Mouse (Mus musculus) lung, postnatal 4 days (tissue): Measurements from ENCODE around the gene Dglucy.

Experiments
- DNase-seq, 2 experiments: peaks; one replicate each; pipeline ENCODE4 v3.0.0; 2021

Dglucy gene

DNA sequence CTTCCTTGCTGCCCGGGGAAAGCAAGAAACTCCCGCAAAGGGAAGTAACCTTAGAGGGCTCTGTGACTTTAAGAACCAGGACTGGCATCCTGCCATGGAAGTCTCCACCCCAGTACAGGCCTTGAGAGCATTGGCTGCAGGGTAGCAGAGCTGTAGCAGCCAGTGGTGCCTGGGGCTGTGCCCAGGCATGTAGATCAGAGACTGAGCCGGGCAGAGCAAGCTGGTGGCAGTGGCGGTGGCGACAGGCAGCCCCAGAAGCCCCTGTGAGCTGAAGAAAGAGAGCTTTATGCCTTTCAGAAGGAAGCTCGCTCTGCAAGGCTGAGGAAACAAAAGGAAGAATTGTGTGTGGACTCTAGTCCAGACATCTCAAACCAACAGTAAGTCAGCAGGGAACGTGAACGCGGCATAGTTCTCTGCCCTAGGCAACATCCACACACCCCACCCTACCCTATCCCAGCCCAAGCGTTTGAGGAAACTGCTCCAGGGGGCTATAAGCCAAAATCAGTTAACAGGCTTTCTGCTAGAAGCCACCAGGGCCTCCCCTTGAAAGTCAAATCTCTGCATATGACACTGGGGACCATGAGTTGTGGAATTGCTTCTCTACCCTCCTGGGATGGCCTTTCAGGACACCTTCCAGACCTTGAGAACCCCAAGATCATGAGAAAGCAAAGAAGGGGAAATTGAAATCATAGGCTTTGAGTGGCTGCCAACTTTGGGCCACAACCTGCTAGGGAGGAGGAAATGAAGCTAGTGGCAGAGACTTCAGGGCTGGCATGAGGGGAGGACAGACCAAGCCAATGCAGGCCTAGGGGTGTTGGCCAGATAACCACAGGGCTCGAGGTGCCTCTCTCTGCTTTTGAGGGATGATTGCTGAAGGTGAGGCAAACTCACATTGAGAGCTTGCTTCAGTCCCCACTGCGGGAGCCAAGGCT is at the start of gene Dglucy:
Gene Dglucy (plus strand): TSS at position 124 of the 932 bp plus-strand sequence.
- peak; percentile 90 for DNase-seq

DNA sequence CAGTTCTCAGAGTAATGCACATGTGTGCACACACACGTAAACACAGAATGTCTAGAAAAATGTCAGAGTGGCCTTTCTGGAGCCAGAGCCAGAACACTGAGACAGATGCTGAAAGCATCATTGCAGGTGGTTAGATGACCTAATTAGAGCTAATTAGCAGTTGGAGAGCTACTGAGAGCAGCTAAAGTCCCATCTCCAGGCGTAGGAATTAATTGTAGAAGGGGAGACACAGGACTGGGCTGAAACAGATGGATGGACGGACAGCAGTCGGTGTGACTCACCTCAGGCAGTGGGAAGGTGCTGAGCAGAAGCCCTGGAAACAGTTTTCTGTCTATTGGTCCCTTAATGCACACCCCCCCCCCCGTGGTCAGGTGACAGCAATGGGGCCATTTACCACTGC is 43.7 kb upstream of the Dglucy start:
- no peak for DNase-seq

- DNase-seq = no peak
Measured at GRCm38 (mm10) chr12:100735581-100735980, 43.3 kb upstream of the Dglucy start.

DNA sequence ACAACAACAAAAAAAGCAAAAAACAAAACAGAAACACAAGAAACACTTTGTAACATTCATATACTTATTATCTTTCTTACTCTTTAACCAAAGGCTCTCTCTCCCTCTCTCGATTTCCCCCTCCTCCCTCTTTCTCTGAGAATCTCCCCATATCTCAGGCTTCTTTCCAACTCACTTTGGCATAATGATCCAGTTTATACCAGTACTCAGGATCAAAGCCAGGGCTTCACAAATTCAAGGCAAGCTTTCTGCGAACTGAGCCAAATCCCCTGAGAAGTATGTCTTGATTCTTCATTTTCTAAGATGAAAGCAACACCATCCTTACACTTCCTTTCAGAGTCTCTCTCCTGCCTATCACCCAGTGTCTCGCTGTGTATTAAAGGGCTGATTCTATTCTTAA is 40.4 kb upstream of the Dglucy start:
- DNase-seq = no peak

DNA sequence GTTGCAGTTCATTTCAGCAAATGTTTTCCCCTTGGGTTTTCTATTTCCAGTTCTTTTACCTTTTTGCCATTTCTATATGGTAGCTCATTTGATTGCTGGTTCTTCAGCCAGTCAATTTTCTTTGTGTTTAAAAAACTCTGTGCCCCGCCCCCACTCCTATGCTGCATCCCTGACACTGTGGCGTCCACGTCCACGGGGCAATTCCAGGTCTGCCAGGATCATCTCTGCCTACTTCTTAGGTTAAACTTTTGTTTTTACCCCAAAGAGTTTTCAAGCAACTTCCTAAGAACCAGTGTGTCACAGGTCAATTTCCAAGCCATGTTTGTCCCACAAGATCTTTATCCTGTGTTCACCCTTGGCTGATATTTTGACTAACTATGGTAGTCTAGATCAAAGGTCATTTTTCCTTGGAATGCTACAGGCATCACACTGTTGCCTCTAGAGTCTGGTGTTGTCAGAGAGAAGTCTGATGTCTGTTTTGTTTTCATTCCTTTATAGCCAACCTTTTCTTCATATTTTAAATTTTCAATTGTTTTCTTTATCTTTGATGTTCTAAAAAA is 39.8 kb upstream of the Dglucy start:
- DNase-seq = no peak

DNA sequence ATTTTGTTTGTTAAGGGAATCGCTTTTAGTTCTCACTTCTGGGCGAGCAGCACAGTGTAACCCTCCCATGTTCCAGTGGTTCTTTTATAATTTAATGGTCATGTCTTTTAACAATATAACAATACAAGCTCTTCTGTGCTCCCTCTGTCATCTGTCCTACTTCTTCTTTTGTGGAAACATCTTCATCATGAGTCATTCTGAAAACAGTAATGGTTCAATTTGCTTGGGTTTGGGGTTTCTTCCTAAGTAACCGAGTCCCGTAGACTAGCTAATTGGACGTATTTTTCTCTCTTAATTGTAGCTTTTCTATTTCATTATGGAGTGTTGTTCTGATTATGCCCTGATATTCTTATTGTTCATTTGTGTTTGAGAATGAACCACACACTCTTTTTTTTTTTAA is 38.5 kb upstream of the Dglucy start:
- DNase-seq = no peak

GRCm38 (mm10) chr12:100742468-100742867 is 36.4 kb upstream of the Dglucy start:
- no peak for DNase-seq

GRCm38 (mm10) chr12:100752977-100753376 is 25.9 kb upstream of the Dglucy start:
- no peak for DNase-seq

DNA sequence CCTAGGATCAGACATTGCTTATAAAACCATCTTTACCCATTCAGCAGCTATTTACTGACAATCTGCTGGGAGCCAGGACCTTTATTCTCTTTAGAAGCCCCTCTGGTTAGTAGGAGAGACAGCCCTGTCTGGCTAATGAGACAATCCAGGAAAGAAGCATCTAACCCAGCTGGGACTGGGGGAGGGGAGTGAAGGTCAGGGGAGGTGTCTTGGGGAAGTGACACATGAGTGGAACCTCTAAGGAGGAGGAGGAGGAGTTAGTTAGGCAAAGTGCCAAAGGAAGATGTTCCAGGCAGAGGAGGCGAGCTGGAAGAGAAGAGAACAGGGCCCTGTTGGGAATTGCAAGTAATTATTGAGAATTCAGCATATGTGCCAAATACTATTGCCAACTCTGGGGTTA is 25.1 kb upstream of the Dglucy start:
- no peak for DNase-seq

DNA sequence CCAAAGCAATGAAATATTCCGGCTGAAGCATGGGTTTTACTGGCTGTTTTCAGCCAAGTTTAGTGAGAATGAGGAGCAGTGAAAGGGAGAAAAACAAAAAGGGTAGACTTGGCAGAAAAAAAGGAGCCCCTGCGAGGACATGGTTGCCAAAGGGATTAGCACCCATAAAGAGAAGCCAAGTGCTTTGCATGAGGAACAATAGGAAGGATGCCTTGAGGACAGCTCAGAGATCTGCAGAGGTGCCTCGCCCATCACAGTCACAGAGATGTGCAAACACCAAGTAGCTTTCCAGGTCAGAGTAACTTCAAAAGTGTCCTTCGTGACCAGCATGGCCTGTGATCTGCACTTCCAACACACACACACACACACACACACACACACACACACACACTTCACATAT is 21.4 kb upstream of the Dglucy start:
- no peak for DNase-seq

- no peak for DNase-seq
Measured at GRCm38 (mm10) chr12:100762663-100763425, 16.0 kb upstream of the Dglucy start.

- DNase-seq = no peak
Measured at GRCm38 (mm10) chr12:100764329-100765018, 14.4 kb upstream of the Dglucy start.

- DNase-seq = no peak
Measured at GRCm38 (mm10) chr12:100769871-100770270, 9.0 kb upstream of the Dglucy start.

DNA sequence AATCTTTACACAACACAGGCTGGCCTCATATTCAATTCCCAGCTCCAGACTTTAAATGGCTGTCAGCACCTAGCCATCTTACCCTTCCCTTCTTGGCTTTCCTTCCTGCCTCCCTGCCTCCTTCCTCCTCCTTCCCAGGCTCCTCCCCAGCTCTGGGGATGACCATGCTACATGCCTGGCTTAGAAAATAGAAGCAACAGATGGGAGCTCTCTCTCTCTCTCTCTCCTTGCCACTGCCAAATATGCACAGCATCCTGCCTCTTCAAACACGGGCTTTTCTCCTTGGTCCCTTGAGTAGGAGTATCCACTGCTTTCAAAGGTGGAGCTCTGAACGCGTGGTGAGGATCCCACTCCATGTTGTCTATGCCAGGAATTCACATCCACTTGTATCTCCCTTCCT is 8.1 kb upstream of the Dglucy start:
- DNase-seq = no peak

GRCm38 (mm10) chr12:100772230-100772984 is 6.5 kb upstream of the Dglucy start:
- DNase-seq = peak; percentile 54 to 80

DNA sequence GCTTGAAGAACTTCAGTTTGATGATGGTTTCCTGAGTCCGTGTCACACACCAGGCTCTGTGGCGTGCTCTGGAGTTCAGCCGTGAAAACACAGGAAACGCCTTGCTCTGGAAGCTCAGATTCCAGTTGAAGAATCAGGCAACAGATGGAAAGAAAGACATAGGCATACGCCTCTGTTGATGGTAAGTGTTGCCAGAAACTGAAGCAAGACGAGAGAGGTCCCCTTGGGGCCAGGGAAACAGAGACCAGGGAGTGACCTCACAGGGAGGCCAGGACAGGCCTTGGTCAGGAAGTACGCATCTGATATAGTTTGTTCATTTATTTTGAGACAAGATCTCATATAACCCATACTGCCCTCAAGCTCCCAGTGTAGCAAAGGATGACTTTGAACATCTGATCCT is 4.1 kb upstream of the Dglucy start:
- no peak for DNase-seq

DNA sequence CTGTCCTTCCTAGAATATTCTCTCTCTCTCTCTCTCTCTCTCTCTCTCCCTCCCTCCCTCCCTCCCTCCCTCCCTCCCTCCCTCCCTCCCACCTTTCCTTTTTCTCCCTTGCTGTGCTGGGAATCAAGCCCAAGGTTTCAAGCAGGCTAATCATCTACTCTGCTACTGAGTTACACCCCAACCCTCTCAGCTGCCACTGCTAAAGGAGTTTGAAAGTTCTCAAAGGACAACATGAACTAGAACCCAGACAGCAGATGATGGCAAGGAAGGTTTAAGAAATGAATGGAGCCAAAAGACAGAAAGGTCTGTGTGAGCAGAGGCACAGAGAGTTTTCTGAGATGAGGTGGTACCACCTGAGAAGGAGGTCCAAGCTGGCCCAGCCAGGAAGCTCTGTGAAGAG is 3.6 kb upstream of the Dglucy start:
- no peak for DNase-seq

DNA sequence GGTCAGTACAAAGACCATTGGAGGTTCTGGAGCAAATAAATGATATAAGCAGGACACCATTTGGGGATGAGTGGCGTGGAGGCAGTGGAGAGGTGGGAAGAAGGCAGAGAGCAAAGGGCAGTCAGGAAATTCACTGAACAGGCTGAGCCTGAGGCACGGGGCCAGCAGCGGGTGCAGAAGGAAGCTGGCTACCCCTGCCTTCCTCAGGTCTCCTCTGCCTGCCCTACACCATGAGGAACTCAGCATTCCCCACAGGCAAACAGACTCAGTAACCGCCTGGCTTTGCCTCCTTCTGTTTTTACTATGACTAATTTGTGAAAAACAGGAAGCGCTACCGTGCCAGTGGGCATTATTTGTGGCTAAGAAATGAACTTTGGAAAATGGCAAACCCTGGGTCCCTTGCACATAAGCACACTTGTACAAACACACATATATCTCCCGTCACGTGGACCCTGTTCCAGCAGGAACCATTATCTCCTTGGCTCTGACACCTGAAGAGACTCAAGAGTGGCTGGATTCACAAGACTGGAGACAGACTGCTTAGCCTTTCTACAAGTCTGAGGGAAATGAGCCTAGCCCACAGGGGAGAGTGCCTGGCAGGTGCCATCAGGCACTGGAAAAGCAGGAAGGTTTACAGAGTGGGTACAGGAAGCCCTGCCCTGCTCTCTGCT is 2.8 kb upstream of the Dglucy start:
- DNase-seq = peak; percentile 25 to 30

DNA sequence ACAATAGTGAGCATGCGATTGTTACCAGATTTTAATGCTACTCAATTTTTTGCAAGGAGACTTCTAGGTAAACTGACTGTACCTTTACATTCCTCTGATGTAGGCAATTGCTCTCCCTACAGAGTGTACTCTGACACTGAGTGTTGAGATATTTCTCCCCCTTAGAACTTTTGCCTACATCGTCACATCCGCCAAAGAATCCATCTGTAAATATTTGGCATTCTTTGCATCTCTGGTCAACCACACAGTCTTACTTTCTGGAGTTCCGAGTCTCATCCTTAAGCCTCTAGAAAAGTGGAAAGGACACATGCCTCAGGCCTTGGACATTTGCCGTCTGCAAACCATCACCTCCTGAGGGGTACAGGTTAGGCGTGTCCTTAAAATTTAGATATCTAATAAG is 1.9 kb upstream of the Dglucy start:
- DNase-seq = no peak

- peak in 1 of 2 experiments; percentile 21 for DNase-seq
Measured at GRCm38 (mm10) chr12:100778276-100778933, 452 bp upstream of the Dglucy start.

DNA sequence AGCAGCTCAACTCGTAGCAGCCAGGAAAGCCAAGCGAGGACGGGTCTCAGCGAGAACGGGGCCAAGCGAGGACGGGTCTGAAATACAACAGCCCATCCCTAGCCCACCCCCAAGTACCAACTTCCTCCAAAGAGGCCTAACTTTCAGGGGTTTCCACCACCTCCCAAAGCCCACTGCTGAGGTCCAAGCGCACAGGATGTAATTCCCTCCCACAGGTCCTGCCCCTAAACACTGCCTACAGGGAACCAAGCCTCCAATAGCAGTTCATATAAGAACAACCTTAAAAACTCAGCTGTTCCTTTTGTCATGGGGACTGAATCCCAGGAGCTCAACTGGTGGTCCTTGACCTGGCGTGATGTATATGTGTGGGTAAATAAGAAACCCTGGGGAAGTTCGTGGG is 1.6 kb downstream of the Dglucy start:
- DNase-seq = no peak
